Mouse (Mus musculus) bone marrow macrophage, adult 2 months (primary cell): ENCODE data around the gene Cers3.

Experiments
- CTCF ChIP-seq: IDR thresholded peaks from 2 replicates; pipeline ENCODE4 v1.5.1; 2012; ENCODE audit warnings: low read depth, mild to moderate bottlenecking, low read length, moderate library complexity
- POLR2A ChIP-seq: IDR thresholded peaks from 2 replicates; pipeline ENCODE4 v1.6.1; 2012; ENCODE audit warnings: mild to moderate bottlenecking, low read depth, low read length, borderline replicate concordance

GRCm38 (mm10) chr7:66733882-66734281 is 9.4 kb upstream of the Cers3 start:
- TF ChIP-seq POLR2A (no peak), CTCF (no peak)
